Mouse (Mus musculus) stomach, embryonic 14.5 days (tissue): Measurements from ENCODE around the gene Miga2. TPM values are rescaled to one million over a fixed set of nuclear protein-coding genes. Genes with fewer than 3 reads are reported as not detected.

Experiments used
- ATAC-seq: fragments of 200-750 bp; cut with Nextera tagmentation; 2 replicates; pipeline ENCODE4 v1.8.0; 2017; ENCODE audit warnings: low read depth, moderate TSS enrichment; ENCODE audit not compliant: insufficient number of reproducible peaks, insufficient read depth, low FRiP score
- H3K27ac ChIP-seq: fragments of 300-500 bp; sonication (generic); 2 replicates; pipeline ENCODE4 v1.5.1; 2014; ENCODE audit warnings: mild to moderate bottlenecking, low read length, moderate library complexity, mixed read lengths
- H3K27me3 ChIP-seq: fragments of 300-500 bp; sonication (generic); 2 replicates; pipeline ENCODE4 v1.6.1; 2014; ENCODE audit warnings: low read length, control low read depth, mixed read lengths; ENCODE audit not compliant: control insufficient read depth, insufficient read depth
- H3K36me3 ChIP-seq: fragments of 300-500 bp; sonication (generic); 2 replicates; pipeline ENCODE4 v1.6.1; 2014; ENCODE audit warnings: mild to moderate bottlenecking, control low read depth, low read length, moderate library complexity, mixed read lengths; ENCODE audit not compliant: control insufficient read depth, insufficient read depth
- H3K4me1 ChIP-seq: fragments of 300-500 bp; sonication (generic); 2 replicates; pipeline ENCODE4 v1.6.1; 2014; ENCODE audit warnings: low read length, control low read depth, mixed read lengths; ENCODE audit not compliant: control insufficient read depth, insufficient read depth
- H3K4me2 ChIP-seq: fragments of 300-500 bp; sonication (generic); replicated peaks from 2 replicates; pipeline ENCODE4 v1.6.1; 2014; ENCODE audit warnings: low read depth, low read length, control low read depth
- H3K4me3 ChIP-seq: fragments of 300-500 bp; sonication (generic); 2 replicates; pipeline ENCODE4 v1.5.1; 2014; ENCODE audit warnings: low read depth, low read length, control low read depth
- H3K9ac ChIP-seq: fragments of 300-500 bp; sonication (generic); replicated peaks from 2 replicates; pipeline ENCODE4 v1.6.1; 2014; ENCODE audit warnings: low read depth, mild to moderate bottlenecking, control low read depth, low read length, moderate library complexity, mixed read lengths
- H3K9me3 ChIP-seq: fragments of 300-500 bp; sonication (generic); 2 replicates; pipeline ENCODE4 v1.6.1; 2016; ENCODE audit warnings: low read depth, low read length, control low read depth; ENCODE audit not compliant: control insufficient read depth
- WGBS: fragments of 180-500 bp; shearing (Covaris S2); extraction: QIAGEN DNeasy Blood & Tissue Kit; methylation state at CpG from one replicate; pipeline ENCODE4 v1.1.7; 2014; 5-methylcytosine and 5-hydroxymethylcytosine counted together
- polyA plus RNA-seq: library from polyadenylated mRNA; unstranded; fragments of >200 nt; fragmentation: Nextera tagmentation; extraction: Ambion mirVana; gene quantifications from 2 replicates; pipeline ENCODE4 v1.2.1, GENCODE M21; 2014

Miga2 gene
- polyA plus RNA-seq, 1 experiment from 2014 or later = 21.2 TPM

DNA sequence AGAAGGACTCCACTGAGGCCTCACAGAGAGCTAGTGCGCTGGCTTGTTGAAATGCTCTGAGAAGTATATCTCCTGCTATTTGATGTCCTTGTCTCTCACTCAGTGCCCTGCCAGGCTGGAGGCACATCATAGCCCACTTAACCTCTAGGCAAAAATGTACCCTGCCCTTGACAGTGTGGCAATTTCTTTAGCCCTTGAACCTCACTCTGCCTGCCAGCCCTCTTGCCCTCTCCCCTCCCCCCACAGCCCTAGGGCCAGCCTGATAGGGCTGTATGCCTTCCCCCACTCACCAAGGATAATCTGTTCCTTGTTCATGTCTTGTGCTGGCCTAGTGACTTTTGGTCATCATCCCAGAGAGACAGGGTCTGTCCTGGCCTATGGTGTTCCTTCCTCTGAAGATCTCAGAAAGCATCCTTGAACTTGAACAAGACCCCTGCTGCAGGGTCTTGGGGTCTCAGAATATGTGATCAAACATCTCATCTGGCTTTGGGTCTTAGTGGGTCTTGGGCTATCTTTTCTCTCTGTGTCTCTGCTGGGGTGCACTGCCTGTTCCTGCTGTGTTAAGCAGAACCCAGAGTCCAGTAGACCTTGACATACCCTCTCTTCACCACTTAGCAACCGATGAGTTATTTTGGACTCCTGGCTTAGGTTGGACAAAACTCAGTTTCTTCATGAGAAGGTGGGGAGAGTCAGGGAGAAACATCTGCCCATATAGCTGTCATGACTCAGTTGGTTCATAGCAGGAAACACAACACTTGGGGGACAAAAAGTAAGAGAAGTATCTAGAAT is 1.4 kb downstream of the Miga2 start:
- no peak for ATAC-seq
- 81% methylated on average over 2 of the region's 2 CpGs for WGBS
- Histone ChIP-seq H3K4me3 (no peak overlapping the region), H3K4me2 (peak overlapping the region; percentile 91), H3K9me3 (no peaks in the 10 kb centered on the region), H3K27me3 (no peaks in the 10 kb centered on the region), H3K27ac (no peak overlapping the region), H3K9ac (peak overlapping the region; percentile 82; the same call in 1 of the 2 replicates), H3K4me1 (peaks cover 10% of the 10 kb centered on the region; the same call in 1 of the 2 replicates), H3K36me3 (peaks cover 27% of the 10 kb centered on the region)

DNA sequence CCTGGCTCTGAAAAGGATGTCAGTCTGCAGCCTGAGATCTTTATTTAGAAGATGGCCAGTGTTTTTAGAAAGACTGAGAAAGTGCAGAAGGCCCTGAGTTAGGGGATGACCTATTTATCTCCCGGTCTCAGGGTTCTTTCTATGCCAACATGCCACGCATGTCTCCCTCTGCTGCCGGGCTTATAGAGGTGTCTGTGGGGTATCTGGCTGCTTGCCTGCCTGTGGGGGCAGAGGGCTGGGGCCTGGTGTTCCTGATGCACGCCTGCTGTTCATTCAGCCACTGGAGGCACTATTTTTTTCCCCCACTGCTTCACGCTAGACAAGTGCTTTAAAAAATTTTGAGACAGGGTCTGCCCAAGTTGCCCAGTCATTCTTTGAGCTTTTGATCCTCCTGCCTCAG is 2.2 kb downstream of the Miga2 start:
- 67% methylated on average over 5 of the region's 5 CpGs for WGBS
- Histone ChIP-seq H3K27me3 (no peaks in the 10 kb centered on the region), H3K4me1 (peaks cover 10% of the 10 kb centered on the region; the same call in 1 of the 2 replicates), H3K4me2 (no peak overlapping the region), H3K36me3 (peaks cover 31% of the 10 kb centered on the region), H3K9ac (no peak overlapping the region), H3K4me3 (no peak overlapping the region), H3K9me3 (no peaks in the 10 kb centered on the region), H3K27ac (no peak overlapping the region)
- ATAC-seq = no peak

DNA sequence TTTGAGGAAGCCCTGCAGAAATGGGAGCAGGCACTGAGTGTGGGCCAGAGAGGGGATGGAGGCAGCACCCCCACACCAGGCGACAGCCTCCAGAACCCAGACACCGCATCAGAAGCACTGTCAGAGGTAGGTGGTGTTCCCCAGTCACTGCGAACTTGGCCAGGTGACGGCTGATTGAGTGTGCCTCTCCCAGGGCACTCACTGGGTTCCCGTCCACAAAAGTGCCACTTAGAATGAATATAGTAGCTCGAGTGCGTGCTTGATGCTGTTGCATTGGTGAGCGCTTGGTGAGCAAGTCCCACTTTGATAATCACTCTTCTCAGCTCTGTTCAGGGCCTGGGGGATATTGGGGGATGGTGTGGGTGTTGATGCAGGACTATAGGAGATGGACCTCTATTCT is 7.5 kb downstream of the Miga2 start:
- H3K27ac ChIP-seq = no peak overlapping the region
- H3K4me2 ChIP-seq = no peak overlapping the region
- peaks cover 60% of the 10 kb centered on the region for H3K36me3 ChIP-seq
- no peaks in the 10 kb centered on the region for H3K4me1 ChIP-seq
- ATAC-seq = no peak
- no peaks in the 10 kb centered on the region for H3K9me3 ChIP-seq
- H3K27me3 ChIP-seq = no peaks in the 10 kb centered on the region
- H3K4me3 ChIP-seq = no peak overlapping the region
- 96% methylated on average over 8 of the region's 8 CpGs for WGBS
- H3K9ac ChIP-seq = no peak overlapping the region

DNA sequence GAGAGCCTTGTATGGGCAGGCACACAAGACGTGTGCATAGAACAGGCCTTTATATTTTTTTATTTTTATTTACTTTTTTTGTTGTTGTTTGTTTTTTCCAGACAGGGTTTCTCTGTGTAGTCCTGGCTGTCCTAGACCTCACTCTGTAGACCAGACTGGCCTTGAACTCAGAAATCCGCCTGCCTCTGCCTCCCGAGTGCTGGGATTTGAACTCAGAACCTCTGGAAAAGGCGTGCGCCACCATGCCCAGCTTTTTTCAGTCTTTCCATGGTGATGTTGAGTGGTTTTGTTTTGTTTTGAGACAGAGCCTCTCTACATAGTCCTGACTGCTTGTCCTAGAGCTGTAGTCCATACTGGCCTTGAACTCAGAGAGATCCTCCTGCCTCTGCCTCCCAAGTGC is 8.7 kb downstream of the Miga2 start:
- Histone ChIP-seq H3K4me2 (no peak overlapping the region), H3K36me3 (peaks cover 66% of the 10 kb centered on the region), H3K9ac (no peak overlapping the region), H3K4me1 (no peaks in the 10 kb centered on the region), H3K27ac (no peak overlapping the region), H3K27me3 (no peaks in the 10 kb centered on the region), H3K4me3 (no peak overlapping the region), H3K9me3 (no peaks in the 10 kb centered on the region)
- 98% methylated on average over 5 of the region's 5 CpGs for WGBS
- ATAC-seq = no peak

DNA sequence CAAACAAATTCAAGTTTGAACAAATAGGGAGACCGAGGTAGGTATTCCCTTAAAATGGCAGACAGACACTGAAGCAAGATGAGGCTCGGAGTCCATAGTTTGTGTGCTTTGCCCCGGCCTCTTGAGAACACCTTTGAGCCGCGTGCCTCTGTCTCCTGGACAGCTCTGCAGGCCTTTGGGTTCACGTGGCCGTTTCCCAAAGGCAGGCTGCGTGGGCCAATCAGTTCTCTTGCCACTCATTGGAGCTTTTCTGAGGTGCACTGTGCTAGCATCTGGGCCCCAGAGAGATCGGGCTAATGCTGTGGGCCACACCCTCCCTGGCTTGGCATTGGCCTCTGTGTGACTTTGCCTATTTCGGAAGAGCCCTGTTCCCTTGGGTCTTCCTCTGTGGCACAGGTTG is 11.9 kb downstream of the Miga2 start:
- Histone ChIP-seq H3K27ac (no peak overlapping the region), H3K9me3 (no peaks in the 10 kb centered on the region), H3K9ac (no peak overlapping the region), H3K27me3 (no peaks in the 10 kb centered on the region), H3K4me2 (no peak overlapping the region), H3K4me1 (no peaks in the 10 kb centered on the region), H3K4me3 (no peak overlapping the region), H3K36me3 (peaks cover 58% of the 10 kb centered on the region)
- no peak for ATAC-seq
- WGBS = 91% methylated on average over 10 of the region's 10 CpGs

DNA sequence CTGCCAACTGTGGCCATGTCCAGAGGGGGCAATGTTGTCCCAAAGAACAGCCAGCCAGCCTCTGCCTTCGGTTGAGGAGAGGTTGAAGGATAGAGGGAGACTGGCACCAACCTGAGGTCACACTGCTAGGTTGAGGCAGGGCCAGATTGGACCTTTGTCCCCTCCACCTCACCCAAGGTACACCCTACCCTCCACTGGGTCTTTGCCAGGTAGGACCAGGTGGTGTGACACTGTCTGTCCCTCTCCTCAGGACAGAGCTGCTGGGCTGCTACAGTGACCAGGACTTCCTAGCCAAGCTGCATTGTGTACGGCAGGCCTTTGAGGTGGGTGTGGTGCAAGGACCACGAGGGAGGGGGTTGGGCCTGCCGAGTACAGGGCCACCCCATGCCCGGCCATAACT is 13.7 kb downstream of the Miga2 start:
- 77% methylated on average over 5 of the region's 5 CpGs for WGBS
- no peaks in the 10 kb centered on the region for H3K27me3 ChIP-seq
- H3K36me3 ChIP-seq = peaks cover 67% of the 10 kb centered on the region
- no peak overlapping the region for H3K4me2 ChIP-seq
- H3K27ac ChIP-seq = no peak overlapping the region
- no peak overlapping the region for H3K9ac ChIP-seq
- H3K4me3 ChIP-seq = no peak overlapping the region
- ATAC-seq = no peak
- H3K9me3 ChIP-seq = no peaks in the 10 kb centered on the region
- H3K4me1 ChIP-seq = no peaks in the 10 kb centered on the region

DNA sequence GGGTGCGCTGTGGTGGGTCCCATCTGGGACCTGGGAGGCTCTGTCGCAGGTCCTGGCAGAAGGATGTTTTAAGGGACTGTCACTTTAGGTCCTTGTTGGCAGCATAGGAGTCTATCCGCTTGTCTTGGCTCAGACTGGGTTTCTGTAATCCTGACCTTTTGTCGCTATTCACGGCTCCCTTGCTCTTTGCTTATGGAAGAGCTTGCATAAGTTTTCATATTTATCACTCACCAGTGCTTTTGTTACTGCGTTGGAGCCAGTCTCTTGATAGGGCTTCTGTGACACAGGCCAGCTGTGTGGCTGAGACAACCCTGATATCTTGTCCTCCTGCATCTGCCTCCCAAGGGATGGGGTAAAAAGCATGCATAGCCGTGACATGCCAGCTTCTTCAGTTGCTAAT is 15.3 kb downstream of the Miga2 start:
- H3K4me3 ChIP-seq = no peak overlapping the region
- ATAC-seq = no peak
- no peaks in the 10 kb centered on the region for H3K27me3 ChIP-seq
- no peak overlapping the region for H3K27ac ChIP-seq
- 83% methylated on average over 7 of the region's 7 CpGs for WGBS
- H3K9me3 ChIP-seq = no peaks in the 10 kb centered on the region
- peaks cover 68% of the 10 kb centered on the region for H3K36me3 ChIP-seq
- no peak overlapping the region for H3K9ac ChIP-seq
- no peaks in the 10 kb centered on the region for H3K4me1 ChIP-seq
- no peak overlapping the region for H3K4me2 ChIP-seq

DNA sequence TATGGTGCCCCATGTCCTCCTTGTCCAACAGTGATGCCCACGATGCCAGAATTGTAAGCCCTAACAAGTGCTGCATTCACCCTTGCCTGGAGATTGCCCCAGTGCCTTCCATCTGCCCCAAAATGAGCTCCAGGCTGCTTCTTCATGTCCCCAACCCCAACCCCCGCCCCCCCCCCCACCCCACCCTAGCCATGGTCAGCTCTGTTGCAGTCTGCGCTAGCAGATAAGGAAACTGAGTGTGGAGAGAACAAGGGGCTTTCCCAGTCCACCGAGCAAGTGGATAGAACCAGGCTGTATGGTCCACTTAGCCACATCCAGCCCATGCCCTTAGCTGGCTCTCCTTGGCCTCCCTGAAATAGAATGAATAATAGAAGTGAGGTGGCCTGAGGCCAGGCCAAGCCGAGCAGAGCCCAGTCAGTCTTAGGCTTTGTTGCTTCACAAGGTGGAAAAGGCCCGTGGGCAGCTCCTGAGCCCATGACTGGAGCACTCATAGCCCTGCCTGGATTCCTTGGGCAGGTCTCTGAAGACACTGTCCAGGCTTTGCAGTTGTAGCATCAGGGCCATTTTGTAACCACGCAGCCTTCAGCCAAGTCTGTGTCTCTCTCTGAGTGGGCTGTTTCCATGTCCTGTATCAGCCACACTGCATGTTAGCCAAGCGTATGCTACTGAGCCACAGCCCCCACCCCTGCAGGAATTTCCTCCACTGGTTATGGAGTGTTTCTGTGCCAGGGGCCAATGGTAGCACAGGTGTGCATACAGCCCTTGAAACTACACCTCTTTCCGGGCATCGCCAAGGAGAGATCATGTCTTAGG is 16.7 kb downstream of the Miga2 start:
- Histone ChIP-seq H3K4me1 (no peaks in the 10 kb centered on the region), H3K9ac (no peak overlapping the region), H3K9me3 (no peaks in the 10 kb centered on the region), H3K27me3 (no peaks in the 10 kb centered on the region), H3K4me2 (no peak overlapping the region), H3K36me3 (peaks cover 64% of the 10 kb centered on the region), H3K4me3 (no peak overlapping the region), H3K27ac (no peak overlapping the region)
- WGBS = 86% methylated on average over 10 of the region's 10 CpGs
- ATAC-seq = no peak
